Mouse (Mus musculus): ENCODE data around the gene Il3. TPM values are rescaled to one million over a fixed set of nuclear protein-coding genes. Genes with fewer than 3 reads are reported as not detected.

Gene Il3
- polyA plus RNA-seq, 1 experiment from 2014 or later = not detected

- H3K4me1 ChIP-seq (ENCODE audit: control insufficient read depth, insufficient read depth, low read length) = no peaks in the 10 kb centered on the region
- no peak for ATAC-seq (ENCODE audit: insufficient number of reproducible peaks, insufficient read depth, low FRiP score, low read depth)
- H3K36me3 ChIP-seq (ENCODE audit: control insufficient read depth, insufficient read depth, low read length) = no peaks in the 10 kb centered on the region
- no peak overlapping the region for H3K27ac ChIP-seq (ENCODE audit: low read length)
- H3K9me3 ChIP-seq (ENCODE audit: control insufficient read depth, low read depth, low read length) = no peaks in the 10 kb centered on the region
- 68% methylated on average over 6 of the region's 6 CpGs for WGBS
- no peak overlapping the region for H3K4me2 ChIP-seq (replicated peaks; ENCODE audit: low read depth, low read length)
- no peak overlapping the region for H3K4me3 ChIP-seq (ENCODE audit: low read depth, low read length)
- no peak overlapping the region for H3K9ac ChIP-seq (replicated peaks; ENCODE audit: low read depth, low read length)
- H3K27me3 ChIP-seq (ENCODE audit: control insufficient read depth, insufficient read depth, low read length) = no peaks in the 10 kb centered on the region
These were observed 51.0 kb downstream of the Il3 start for GRCm38 (mm10) chr11:54216091-54216490.

Other genes with a start within 250 kb of the Il3 start
- gene Slc22a4, start 239.2 kb downstream of the Il3 start, polyA plus RNA-seq (2014; fragmentation: Nextera tagmentation; extraction: Ambion mirVana) = 0.80 and 0.97 TPM in 2 replicates
- 71.1 and 76.7 TPM in 2 replicates for gene Pdlim4, start 198.3 kb downstream of the Il3 start, polyA plus RNA-seq (2014; fragmentation: Nextera tagmentation; extraction: Ambion mirVana)
- gene P4ha2, start 167.2 kb downstream of the Il3 start, polyA plus RNA-seq (2014; fragmentation: Nextera tagmentation; extraction: Ambion mirVana) = 46.9 and 56.4 TPM in 2 replicates
- gene Csf2, start 17.6 kb downstream of the Il3 start, polyA plus RNA-seq (2014; fragmentation: Nextera tagmentation; extraction: Ambion mirVana) = not detected in 2 replicates
- 2.4 and 3.0 TPM in 2 replicates for gene Acsl6, start 36.5 kb upstream of the Il3 start, polyA plus RNA-seq (2014; fragmentation: Nextera tagmentation; extraction: Ambion mirVana)
- 0.29 TPM in 1 of 2 replicates, not detected in the other for gene Meikin, start 103.4 kb upstream of the Il3 start, polyA plus RNA-seq (2014; fragmentation: Nextera tagmentation; extraction: Ambion mirVana)
- gene Fnip1, start 170.9 kb upstream of the Il3 start, polyA plus RNA-seq (2014; fragmentation: Nextera tagmentation; extraction: Ambion mirVana) = 18.1 and 18.2 TPM in 2 replicates